Mouse (Mus musculus) MEL (cell line): ENCODE measurements around the gene Zfp719. TPM values are rescaled to one million over a fixed set of nuclear protein-coding genes. Genes with fewer than 3 reads are reported as not detected.

Experiments
- DNase-seq: peaks from one replicate; pipeline ENCODE4 v3.0.0; 2011; ENCODE audit warnings: low read depth, low spot score
- H3K27ac ChIP-seq: 2 replicates; pipeline ENCODE4 v1.5.1; 2012; ENCODE audit warnings: low read depth, mild to moderate bottlenecking, control low read depth, low read length, moderate library complexity; ENCODE audit not compliant: control insufficient read depth
- H3K27me3 ChIP-seq, 2 experiments: fragments of 150-350 bp in 1 of 2; sonication (generic) in 1 of 2; 2 replicates each; pipeline ENCODE4 v1.6.1; 2012; ENCODE audit warnings: low read length in 2 of 2, mild to moderate bottlenecking in 2 of 2, improper control_type of control experiment in 1 of 2, moderate library complexity in 1 of 2; ENCODE audit not compliant: insufficient read depth in 2 of 2, control insufficient read depth in 1 of 2
- H3K36me3 ChIP-seq, 2 experiments: 2 replicates each; pipeline ENCODE4 v1.6.1; 2012 to 2014; ENCODE audit warnings: low read length in 2 of 2, improper control_type of control experiment in 1 of 2, inconsistent platforms in 1 of 2, mild to moderate bottlenecking in 1 of 2; ENCODE audit not compliant: insufficient read depth in 2 of 2, control insufficient read depth in 1 of 2
- H3K4me1 ChIP-seq, 2 experiments: fragments of 150-350 bp in 1 of 2; sonication (generic) in 1 of 2; 2 replicates each; pipeline ENCODE4 v1.6.1; 2012; ENCODE audit warnings: low read length in 2 of 2, improper control_type of control experiment in 1 of 2, mild to moderate bottlenecking in 1 of 2; ENCODE audit not compliant: insufficient read depth in 2 of 2, control insufficient read depth in 1 of 2
- H3K4me3 ChIP-seq, 2 experiments: fragments of 150-350 bp in 1 of 2; sonication (generic) in 1 of 2; 2 replicates each; pipeline ENCODE4 v1.5.1; 2012; ENCODE audit warnings: low read depth in 2 of 2, low read length in 2 of 2, mild to moderate bottlenecking in 2 of 2, moderate library complexity in 2 of 2, control low read depth in 1 of 2, improper control_type of control experiment in 1 of 2; ENCODE audit not compliant: control insufficient read depth in 1 of 2, insufficient read depth in 1 of 2
- H3K79me2 ChIP-seq: 2 replicates; pipeline ENCODE4 v1.6.1; 2012; ENCODE audit warnings: mild to moderate bottlenecking, low read length, moderate library complexity; ENCODE audit not compliant: control insufficient read depth, poor library complexity, insufficient read depth
- H3K9ac ChIP-seq: 2 replicates; pipeline ENCODE4 v1.6.1; 2012; ENCODE audit warnings: low read depth, mild to moderate bottlenecking, control low read depth, low read length, moderate library complexity; ENCODE audit not compliant: control insufficient read depth, poor library complexity, severe bottlenecking
- H3K9me3 ChIP-seq: fragments of 150-350 bp; sonication (generic); replicated peaks from 2 replicates; pipeline ENCODE4 v1.6.1; 2012; ENCODE audit warnings: mild to moderate bottlenecking, low read length, improper control_type of control experiment, moderate library complexity; ENCODE audit not compliant: insufficient read depth
- BHLHE40 ChIP-seq: IDR thresholded peaks from 2 replicates; pipeline ENCODE4 v1.6.1; 2012; ENCODE audit warnings: low read depth, mild to moderate bottlenecking, inconsistent platforms, low read length, improper control_type of control experiment, borderline replicate concordance
- CHD2 ChIP-seq: IDR thresholded peaks from 2 replicates; pipeline ENCODE4 v1.6.1; 2011; ENCODE audit warnings: low read length, improper control_type of control experiment
- CTCF ChIP-seq, 3 experiments: IDR thresholded peaks in 2 of 3; conservative IDR thresholded peaks in 1 of 3; 2 replicates each; pipeline ENCODE4 v1.5.1; 2011 to 2012; ENCODE audit warnings: low read length in 3 of 3, low read depth in 2 of 3, mild to moderate bottlenecking in 2 of 3, improper control_type of control experiment in 1 of 3, inconsistent platforms in 1 of 3, mixed read lengths in 1 of 3, moderate library complexity in 1 of 3; ENCODE audit not compliant: control insufficient read depth in 1 of 3, insufficient read depth in 1 of 3, poor library complexity in 1 of 3, severe bottlenecking in 1 of 3
- ETS1 ChIP-seq: IDR thresholded peaks from 2 replicates; pipeline ENCODE4 v1.6.1; 2012; ENCODE audit warnings: low read depth, mild to moderate bottlenecking, inconsistent platforms, low read length, improper control_type of control experiment, moderate library complexity
- GABPA ChIP-seq: IDR thresholded peaks from 2 replicates; pipeline ENCODE4 v1.6.1; 2012; ENCODE audit warnings: low read depth, mild to moderate bottlenecking, inconsistent platforms, low read length, improper control_type of control experiment, moderate library complexity
- KAT2A ChIP-seq: conservative IDR thresholded peaks from 2 replicates; pipeline ENCODE4 v1.6.1; 2012; ENCODE audit warnings: low read depth, low read length, improper control_type of control experiment, inconsistent platforms
- MAX ChIP-seq: IDR thresholded peaks from 2 replicates; pipeline ENCODE4 v1.6.1; 2011; ENCODE audit warnings: low read length, improper control_type of control experiment
- NELFE ChIP-seq: IDR thresholded peaks from 2 replicates; pipeline ENCODE4 v1.6.1; 2011; ENCODE audit warnings: low read depth, low read length, improper control_type of control experiment
- NRF1 ChIP-seq: IDR thresholded peaks from 2 replicates; pipeline ENCODE4 v1.6.1; 2014; ENCODE audit warnings: low read depth, mild to moderate bottlenecking, inconsistent platforms, low read length, improper control_type of control experiment, moderate library complexity; ENCODE audit not compliant: poor library complexity, insufficient read depth, severe bottlenecking
- POLR2A ChIP-seq, 2 experiments: IDR thresholded peaks; 2 replicates each; pipeline ENCODE4 v1.6.1; 2011 to 2012; ENCODE audit warnings: low read length in 2 of 2, mild to moderate bottlenecking in 2 of 2, control low read depth in 1 of 2, improper control_type of control experiment in 1 of 2, low read depth in 1 of 2, moderate library complexity in 1 of 2; ENCODE audit not compliant: control insufficient read depth in 1 of 2, insufficient read depth in 1 of 2, poor library complexity in 1 of 2
- POLR2AphosphoS2 ChIP-seq: IDR thresholded peaks from 2 replicates; pipeline ENCODE4 v1.6.1; 2011; ENCODE audit warnings: low read length, improper control_type of control experiment
- POLR2AphosphoS5 ChIP-seq: IDR thresholded peaks from 2 replicates; pipeline ENCODE4 v1.6.1; 2012; ENCODE audit warnings: low read depth, borderline replicate concordance, mild to moderate bottlenecking, inconsistent platforms, low read length, moderate library complexity, mixed read lengths
- RAD21 ChIP-seq: IDR thresholded peaks from 2 replicates; pipeline ENCODE4 v1.6.1; 2011; ENCODE audit warnings: mild to moderate bottlenecking, low read depth, low read length, improper control_type of control experiment
- SIN3A ChIP-seq: IDR thresholded peaks from 2 replicates; pipeline ENCODE4 v1.6.1; 2012; ENCODE audit warnings: low read length, improper control_type of control experiment, inconsistent platforms
- UBTF ChIP-seq: IDR thresholded peaks from 2 replicates; pipeline ENCODE4 v1.6.1; 2012; ENCODE audit warnings: low read depth, mild to moderate bottlenecking, inconsistent platforms, low read length, improper control_type of control experiment, moderate library complexity, borderline replicate concordance; ENCODE audit not compliant: insufficient read depth
- USF1 ChIP-seq: IDR thresholded peaks from 2 replicates; pipeline ENCODE4 v1.6.1; 2014; ENCODE audit warnings: low read depth, mild to moderate bottlenecking, inconsistent platforms, low read length, improper control_type of control experiment, moderate library complexity
- ZKSCAN1 ChIP-seq: IDR thresholded peaks from 2 replicates; pipeline ENCODE4 v1.6.1; 2012; ENCODE audit warnings: low read depth, mild to moderate bottlenecking, inconsistent platforms, low read length, improper control_type of control experiment, moderate library complexity
- polyA plus RNA-seq, 2 experiments: library from polyadenylated mRNA; stranded (reverse) in 1 of 2; unstranded in 1 of 2; fragments of >175 nt in 1 of 2; fragments of >200 nt in 1 of 2; gene quantifications; 2 replicates each; pipeline versions ENCODE4 v1.2.1 to v1.2.4; 2012; ENCODE audit warnings: low replicate concordance in 2 of 2, low read depth in 1 of 2; ENCODE audit not compliant: insufficient read length in 2 of 2, insufficient read depth in 1 of 2, missing spikeins in 1 of 2
- total RNA-seq: library from RNA; depleted of rRNA; stranded (reverse); fragments of 300-350 nt; gene quantifications from 2 replicates; pipeline ENCODE4 v1.2.3, GENCODE M21; 2012

Zfp719 gene
- total and polyA plus RNA-seq, 3 experiments, result 1.9 to 5.5 TPM; not detected in 1

- TF ChIP-seq ZKSCAN1 (no peak), BHLHE40 (no peak), UBTF (no peak), NELFE (peak; percentile 63)
Measured at GRCm38 (mm10) chr7:43579440-43580171, at the start of gene Zfp719 (continued).

GRCm38 (mm10) chr7:43530216-43530785 is 49.1 kb upstream of the Zfp719 start:
- H3K4me1 ChIP-seq, result no peaks in the 10 kb centered on the region
- no peak overlapping the region for H3K9ac ChIP-seq
- H3K27ac ChIP-seq, result no peak overlapping the region
- no peaks in the 10 kb centered on the region for H3K36me3 ChIP-seq
- no peaks in the 10 kb centered on the region for H3K79me2 ChIP-seq
- TF ChIP-seq POLR2A (IDR thresholded peaks at IDR 0.05; ENCODE audit: control insufficient read depth in 1 of 2, insufficient read depth in 1 of 2, low read depth in 1 of 2, low read length in 2 of 2, poor library complexity in 1 of 2) (no peak), POLR2AphosphoS5 (no peak), ZKSCAN1 (no peak), CHD2 (no peak), ETS1 (no peak), RAD21 (no peak), BHLHE40 (no peak), USF1 (no peak), NRF1 (no peak), KAT2A (no peak), GABPA (no peak), CTCF (IDR thresholded peaks at IDR 0.05 in 2 of 3, conservative IDR thresholded peaks at IDR 0.05 in 1 of 3; ENCODE audit: control insufficient read depth in 1 of 3, insufficient read depth in 1 of 3, low read depth in 2 of 3, low read length in 3 of 3, poor library complexity in 1 of 3, severe bottlenecking in 1 of 3) (no peak), POLR2AphosphoS2 (no peak)
- H3K9me3 ChIP-seq, result no peaks in the 10 kb centered on the region
- H3K4me3 ChIP-seq, result no peak overlapping the region
- no peak for DNase-seq
- H3K27me3 ChIP-seq, result no peaks in the 10 kb centered on the region

- Histone ChIP-seq H3K9me3 (no peaks in the 10 kb centered on the region), H3K9ac (no peak overlapping the region), H3K4me3 (no peak overlapping the region), H3K27me3 (no peaks in the 10 kb centered on the region), H3K79me2 (no peaks in the 10 kb centered on the region), H3K36me3 (no peaks in the 10 kb centered on the region)
- no peak for DNase-seq
- no peak for TF ChIP-seq UBTF
- TF ChIP-seq SIN3A, result no peak
- TF ChIP-seq NRF1, result no peak
- no peak for TF ChIP-seq MAX
- TF ChIP-seq, all 39 proteins: peak for 0
- Histone ChIP-seq H3K27ac (no peak overlapping the region), H3K4me1 (no peaks in the 10 kb centered on the region)
Measured at GRCm38 (mm10) chr7:43532936-43533505, 46.4 kb upstream of the Zfp719 start.
